Mouse (Mus musculus) bone marrow, adult 2 months (tissue): ENCODE data around the gene Wfdc5.

Source experiments
- CTCF ChIP-seq: fragments of 200-500 bp; IDR thresholded peaks from 2 replicates; pipeline ENCODE4 v1.5.1; 2011; ENCODE audit warnings: low read length, control low read depth; ENCODE audit not compliant: control insufficient read depth, insufficient read depth
- POLR2A ChIP-seq: fragments of 200-500 bp; IDR thresholded peaks from 2 replicates; pipeline ENCODE4 v1.6.1; 2011; ENCODE audit warnings: low read depth, mild to moderate bottlenecking, control low read depth, low read length, borderline replicate concordance; ENCODE audit not compliant: control insufficient read depth

DNA sequence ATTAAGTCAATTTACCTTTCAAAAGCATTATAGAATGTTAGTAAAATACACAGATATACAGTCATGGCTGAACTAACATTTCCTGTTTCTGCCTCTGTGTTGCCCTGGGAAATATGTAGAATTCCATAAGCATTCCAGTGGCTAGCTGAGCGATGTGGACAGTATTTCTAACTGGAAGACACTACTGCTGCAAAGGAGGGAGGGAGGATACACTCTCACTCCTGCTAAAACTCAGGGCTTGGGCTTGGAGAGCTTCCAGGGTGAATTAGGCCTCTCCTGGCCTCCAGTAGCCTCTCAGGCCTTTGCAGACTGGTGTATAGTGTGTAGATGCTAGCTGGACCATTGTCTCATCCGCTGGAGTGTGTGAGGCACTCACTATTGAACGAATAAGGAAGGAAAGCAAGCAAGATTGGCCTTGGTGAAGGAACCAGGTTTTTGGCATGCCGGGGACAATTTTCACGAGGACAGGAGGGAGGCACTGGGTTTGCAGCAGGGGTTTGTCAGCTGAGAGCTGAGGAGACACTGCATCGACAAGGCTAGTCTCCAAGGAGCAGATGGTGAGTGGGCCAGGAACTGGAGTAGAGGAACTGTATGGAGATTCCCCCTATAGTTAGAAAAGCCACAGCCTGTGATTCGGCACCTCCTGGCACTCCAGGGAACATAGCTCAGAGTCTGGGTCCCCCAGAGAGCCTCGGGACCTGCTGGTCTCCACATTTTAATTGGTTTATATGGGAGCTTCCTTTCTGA, 7.7 kb downstream of the Wfdc5 start:
- TF ChIP-seq CTCF (no peak), POLR2A (no peak)
